Mouse (Mus musculus) yolk sac, embryonic 10.5 days (tissue): Measurements from ENCODE around the gene Cops7b.
"Not testable (repeated sequence)": the region's sequence is repeated elsewhere in the genome, so short reads cannot be mapped to it uniquely, and the experiment has no call there.

Source experiments
- DNase-seq: peaks from one replicate; pipeline ENCODE4 v3.0.0-alpha.2; 2017; ENCODE audit warnings: low spot score

Gene Cops7b

DNA sequence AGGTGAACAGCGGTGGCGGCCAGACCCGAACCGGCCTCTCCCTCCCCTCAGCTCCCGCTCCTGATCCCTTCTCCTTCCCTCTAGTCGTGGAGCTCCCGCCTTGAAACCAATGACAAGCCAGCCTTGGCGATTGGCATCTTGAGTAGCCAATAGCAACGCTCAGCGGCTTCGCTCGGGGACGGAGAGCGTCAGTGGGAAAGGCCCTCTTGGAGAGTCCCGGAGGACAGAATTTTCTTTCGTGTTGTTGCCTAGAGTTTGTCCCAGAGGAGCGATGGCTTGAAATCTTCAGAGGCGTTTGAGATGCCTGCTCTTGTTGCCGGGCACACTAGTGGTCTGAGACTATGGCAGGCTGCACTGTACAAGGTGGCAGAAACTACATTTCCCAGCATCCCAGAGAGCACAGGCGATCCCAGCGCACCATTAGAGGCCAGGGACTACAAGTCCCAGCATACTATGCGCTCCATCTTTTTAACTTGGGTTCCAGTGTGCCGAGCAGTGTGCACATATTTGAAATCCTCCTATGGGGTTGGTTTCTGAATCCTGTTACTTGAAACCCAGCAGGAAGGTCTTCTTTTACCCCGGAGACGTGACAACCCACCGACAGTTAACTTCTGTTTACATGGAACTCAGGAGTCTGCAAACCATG, at the start of gene Cops7b, which contains the start of gene Pde6d:
TSS of gene Cops7b (plus strand) at position 454 of the 646 bp plus-strand sequence.
TSS of gene Pde6d (minus strand) at position 179 of the 646 bp plus-strand sequence.
- DNase-seq, result peak; percentile 98

DNA sequence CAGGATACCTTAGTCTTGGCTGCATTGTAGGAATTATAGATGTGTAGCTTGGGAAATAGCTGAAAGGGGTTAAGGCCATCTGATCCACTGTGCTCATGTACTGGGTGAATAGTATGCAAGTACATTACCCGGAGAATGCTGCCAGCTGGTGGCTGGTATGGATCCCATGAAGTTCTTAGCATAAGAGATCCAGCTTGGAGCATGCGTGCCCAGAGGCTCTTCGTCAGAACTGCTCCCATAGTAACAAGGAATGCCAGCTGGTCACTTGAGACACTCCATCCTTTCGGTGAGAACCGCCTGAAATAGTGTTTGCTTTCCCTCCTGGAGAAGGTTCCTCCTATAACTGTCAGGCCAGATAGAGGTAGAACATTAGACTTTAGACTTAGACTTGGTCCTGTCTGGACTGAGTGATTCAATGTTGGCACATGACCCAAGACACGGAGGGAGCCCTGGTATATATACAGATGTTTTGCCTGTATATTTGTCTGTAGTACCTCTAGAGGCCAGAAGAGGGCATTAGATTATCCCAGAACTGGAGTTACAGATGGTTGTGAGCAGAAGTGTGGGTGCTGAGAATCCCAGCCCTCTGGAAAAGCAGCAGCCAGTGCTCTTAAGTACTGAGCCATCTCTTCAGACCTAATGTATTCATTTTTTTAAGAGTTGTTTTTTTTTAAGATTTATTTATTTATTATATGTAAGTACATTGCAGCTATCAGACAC, 49.1 kb upstream of the Cops7b start:
- no peak for DNase-seq

DNA sequence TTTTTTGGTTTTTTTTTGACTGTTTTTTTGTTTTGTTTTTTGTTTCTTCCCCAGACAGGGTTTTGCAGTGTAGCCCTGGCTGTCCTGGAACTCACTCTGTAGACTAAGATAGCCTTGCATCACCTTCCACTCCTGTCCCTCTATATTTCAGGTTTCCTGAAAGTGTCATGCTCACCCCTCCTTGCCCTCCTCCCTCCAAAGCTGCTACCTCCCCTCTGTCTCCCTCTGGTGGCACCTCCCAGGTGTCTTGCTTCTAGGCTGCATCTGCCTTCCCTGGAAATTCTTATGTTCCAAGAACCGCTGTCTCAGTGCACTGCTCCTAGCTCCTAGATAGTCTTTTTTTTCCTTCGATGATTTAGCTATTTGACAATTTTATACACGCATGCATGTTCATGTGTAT, 44.3 kb upstream of the Cops7b start:
- no peak for DNase-seq

DNA sequence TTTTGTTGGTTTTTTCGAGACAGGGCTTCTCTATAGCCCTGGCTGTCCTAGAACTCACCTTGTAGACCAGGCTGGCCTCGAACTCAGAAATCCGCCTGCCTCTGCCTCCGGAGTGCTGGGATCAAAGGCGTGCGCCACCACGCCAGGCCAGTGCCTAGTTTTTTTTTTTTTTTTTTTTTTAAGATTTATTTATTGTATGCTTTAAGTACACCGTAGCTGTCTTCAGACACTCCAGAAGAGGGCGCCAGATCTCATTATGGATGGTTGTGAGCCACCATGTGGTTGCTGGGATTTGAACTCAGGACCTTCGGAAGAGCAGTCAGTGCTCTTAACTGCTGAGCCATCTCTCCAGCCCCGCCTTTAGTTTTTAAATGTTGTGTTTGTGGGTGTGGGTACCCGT, 43.1 kb upstream of the Cops7b start:
- DNase-seq, result not testable (repeated sequence)

DNA sequence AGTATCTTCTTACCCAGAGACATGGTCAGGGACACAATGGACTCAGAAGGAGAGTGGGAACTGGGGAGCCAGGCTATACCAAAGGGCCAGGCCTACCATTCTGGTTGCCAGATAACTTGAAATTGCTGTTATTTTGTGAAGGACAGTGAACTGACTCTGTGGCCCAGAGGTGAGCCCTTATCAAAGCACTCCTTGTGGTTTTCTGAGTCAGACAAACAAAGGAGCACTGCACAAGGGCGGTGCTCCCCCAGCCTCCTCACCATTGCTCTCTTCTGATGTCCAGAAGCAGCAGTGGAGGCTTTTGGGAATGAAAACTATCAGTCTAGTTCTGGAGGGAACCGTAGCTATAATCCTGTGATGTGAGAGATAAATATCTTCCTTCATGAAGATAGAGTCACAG, 40.1 kb upstream of the Cops7b start:
- DNase-seq, result no peak

DNA sequence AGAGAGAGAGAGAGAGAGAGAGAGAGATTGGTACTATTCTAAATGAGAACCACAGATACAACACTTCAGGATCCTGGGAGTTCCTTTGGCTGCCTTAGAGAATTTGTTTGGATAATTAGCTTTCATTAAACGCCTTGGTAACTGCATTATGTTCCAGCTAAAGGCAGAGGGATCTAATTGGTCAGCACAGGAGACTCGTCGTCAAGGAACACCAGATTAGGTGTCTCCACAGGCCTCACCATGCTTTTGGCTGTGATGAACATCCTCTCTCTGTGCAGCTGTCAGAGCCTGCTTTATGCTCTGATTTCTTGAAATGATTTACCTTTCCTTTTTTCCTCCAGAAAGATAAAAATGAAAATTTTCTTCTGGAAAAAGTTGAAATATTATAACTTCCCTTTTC, 35.9 kb upstream of the Cops7b start:
- DNase-seq, result no peak

DNA sequence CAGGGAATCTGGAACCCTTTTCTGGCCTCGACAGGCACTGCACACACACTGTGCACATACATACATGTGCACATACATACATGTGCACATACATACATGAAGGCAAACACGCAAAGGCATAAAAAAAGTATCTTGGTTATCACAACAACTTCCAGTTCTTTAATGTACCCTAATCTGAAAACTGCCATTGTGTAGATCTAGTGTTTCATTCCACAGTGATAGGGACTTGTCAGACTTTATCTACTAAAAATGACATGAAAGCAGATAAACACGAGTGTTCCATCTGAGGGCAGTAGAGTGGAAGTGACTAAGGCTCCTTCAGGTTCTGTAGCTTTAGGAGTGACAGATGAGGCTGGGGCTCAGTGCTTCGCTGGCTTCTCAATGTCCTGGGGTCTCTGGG, 31.4 kb upstream of the Cops7b start:
- no peak for DNase-seq

DNA sequence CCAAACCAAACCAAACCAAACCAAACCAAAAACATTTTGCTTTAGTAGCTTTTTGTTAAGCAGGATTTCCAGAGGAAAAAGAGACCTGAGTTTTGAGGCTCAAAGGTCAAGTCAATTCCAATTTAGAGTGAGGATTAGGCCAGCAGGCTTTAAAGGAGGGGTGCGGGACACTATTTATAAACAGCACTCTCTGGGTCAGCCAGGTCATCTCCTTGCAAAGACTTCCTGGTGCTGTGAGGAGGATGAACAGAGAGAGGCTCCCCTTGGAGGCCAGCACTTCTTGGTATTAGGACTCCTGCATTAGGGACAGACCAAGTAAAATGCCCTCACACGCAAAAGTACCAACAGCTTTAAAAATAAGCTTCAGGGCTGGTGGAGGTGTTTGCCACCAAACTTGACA, 30.8 kb upstream of the Cops7b start:
- DNase-seq, result peak; percentile 50

DNA sequence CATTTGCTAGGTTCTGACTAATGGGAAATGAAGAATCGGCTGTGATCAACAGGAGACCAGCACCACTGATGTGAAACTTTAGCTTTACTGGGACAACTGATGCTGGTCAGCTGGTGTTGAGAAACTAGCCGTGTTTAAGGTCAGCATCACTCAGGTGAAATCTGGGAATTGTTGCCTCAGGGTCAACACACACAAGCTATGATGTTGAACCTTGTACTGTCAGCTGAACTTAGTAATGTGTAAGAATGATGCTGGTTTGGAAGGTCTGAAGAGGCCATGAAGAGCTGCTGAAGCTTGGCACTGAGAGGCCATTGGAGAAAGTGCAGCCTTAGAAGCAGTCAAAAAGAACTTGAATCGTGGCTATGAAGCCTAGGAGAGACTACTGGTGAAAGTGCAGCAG, 27.0 kb upstream of the Cops7b start:
- peak; percentile 12 for DNase-seq

DNA sequence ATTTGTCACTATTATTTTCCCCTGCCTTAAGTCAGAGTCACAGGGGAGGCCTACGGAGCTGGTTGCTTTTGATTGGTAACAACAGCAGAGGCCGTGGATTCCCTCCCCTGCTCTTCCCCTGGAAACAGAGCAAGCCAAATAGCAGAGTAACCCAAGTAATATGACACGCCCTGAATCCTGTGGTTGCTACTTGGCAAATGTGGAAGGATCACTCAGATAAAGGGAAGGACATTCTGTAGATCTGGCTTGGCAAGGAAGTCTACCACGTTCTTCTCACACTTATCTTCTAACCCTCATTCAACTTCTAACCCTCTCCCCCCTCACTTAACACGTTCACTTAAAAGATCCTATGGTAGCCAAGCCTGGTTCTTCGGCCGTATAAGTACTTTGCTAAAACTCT, 24.8 kb upstream of the Cops7b start:
- DNase-seq, result no peak

DNA sequence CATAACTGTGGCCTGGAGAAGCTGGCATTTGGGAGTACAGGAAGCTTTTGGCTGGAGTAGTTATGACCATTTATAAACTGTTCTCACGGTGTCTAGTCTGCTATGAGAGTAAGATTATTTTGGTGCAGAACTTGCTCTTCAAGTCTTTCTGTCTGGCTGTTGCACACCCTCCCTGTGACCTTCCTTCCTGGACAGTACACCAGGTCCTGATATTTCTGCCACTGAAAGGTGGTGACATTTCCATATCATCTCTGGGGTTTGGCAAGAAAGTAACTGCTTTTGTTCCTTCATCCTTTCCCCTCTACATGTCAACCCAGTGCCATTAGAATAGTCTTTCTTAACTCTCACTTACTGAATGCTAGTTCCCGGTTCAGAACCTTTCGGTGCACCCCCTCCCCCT, 23.5 kb upstream of the Cops7b start:
- DNase-seq, result no peak

DNA sequence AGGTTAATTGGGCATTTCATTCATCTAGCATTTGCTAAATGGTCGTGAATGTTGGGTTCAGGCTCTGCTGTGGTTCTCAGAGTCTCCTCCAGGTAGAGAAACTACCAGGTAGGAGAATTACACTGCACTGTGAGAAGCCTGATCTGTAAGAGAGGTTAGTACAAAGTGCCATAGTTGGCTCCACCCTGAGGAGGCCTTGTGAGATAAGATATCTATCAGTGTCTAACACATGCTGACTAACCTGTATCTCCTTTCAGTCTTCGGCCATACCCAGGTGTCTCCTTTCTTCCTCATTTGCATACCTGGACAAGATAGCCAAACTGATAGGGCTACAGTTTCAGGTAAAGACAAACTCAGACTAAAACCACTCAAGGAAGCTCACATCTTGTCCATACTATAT, 20.0 kb upstream of the Cops7b start:
- DNase-seq, result peak; percentile 63

DNA sequence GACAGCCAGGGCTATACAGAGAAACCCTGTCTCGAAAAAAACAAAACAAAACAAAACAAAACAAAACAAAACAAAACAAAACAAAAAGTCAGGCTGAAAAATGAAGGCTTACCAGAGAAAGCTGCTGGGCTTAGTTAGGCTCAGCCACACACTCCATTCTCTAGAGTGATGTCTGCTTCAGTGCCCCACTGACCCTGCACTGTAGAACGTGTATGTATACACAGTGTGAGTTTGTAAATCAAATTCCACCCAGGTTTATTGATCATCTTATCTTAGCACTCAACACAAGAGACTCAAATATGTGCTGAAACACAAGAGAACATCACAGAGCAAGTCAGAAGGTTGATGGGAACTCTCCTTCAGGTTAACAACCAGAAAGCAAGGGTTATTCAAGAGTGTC, 14.3 kb upstream of the Cops7b start:
- DNase-seq, result no peak

DNA sequence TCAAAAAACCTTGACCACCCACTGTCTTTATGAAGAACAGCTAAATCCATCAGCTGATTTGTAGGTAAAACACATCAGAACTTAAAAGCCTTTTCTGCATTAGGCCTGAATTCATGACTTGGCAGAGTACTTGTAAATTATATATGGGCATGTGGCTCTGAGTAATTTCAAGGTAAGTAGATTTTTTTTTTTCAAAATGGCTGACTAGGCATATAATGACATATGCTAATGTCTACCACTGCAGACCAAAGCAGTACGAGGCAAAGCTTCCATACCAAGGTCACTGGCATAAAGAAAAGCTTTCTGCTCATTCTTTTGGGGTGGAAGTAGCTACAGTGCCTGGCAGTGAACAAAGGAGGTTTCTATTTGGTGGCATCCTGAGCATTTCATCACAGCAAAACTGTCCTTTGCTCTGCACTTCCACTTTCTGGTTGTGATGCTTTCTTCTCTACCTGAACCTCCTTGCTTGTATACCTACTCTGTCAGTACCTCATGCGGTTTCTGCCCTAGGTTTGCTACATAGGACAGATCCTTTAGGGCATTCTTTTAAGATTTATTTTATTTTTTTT, 13.3 kb upstream of the Cops7b start:
- DNase-seq, result no peak

DNA sequence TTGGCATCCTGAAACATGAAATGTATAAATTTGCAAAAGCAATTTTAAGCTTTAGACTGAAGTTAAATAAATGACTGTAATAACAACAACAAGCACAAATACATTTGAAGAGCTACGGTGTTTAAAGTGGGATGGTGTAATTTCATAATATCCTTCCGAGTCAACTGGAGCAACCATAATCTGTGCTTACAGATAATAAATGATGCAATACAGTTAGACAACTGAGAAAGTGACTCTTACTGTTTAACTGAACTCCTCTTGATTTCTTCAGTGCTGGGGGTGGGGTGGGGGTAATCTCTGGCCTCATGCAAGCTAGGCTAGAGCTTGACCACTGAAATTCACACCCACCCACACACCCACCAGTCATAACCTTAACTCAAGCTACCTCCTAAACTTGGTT, 11.3 kb upstream of the Cops7b start:
- no peak for DNase-seq

DNA sequence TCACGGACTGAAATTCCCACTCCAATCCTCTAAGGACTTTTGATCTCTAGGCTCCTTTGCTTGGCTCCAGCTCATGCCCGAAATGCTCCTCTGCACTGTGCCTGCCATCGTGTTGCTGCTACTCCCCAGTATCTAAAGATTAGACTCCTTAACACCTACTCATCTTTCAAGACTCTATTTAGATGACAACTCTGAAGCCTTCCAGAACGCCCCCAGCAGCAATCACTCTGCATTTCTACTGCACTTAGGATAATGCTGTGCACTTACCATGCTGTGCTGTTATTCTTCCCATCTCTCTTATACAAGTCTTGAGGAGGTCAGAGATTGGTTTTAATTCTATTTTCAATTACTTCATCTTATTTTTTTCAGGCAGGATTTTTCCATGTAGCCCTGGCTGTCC, 10.8 kb upstream of the Cops7b start:
- DNase-seq, result no peak

DNA sequence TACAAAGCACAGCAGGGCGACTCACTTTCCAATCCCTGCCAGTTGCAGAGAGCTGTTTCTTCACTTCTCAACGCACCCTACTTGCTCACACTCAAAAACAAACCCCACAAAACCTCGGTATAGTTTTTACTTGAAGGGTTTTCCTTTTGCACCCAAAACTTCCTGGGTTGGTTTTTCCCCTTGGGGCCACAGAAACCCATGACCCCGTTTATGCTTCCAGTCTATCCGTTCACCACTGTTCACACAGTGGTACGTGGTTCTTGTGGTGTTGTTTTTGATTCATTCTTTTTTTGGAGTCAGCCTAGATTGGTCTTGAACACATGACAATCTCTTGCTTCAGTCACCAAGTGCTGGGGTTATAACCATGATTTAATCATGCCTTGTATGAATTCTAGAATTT, 2.3 kb upstream of the Cops7b start:
- DNase-seq, result no peak

DNA sequence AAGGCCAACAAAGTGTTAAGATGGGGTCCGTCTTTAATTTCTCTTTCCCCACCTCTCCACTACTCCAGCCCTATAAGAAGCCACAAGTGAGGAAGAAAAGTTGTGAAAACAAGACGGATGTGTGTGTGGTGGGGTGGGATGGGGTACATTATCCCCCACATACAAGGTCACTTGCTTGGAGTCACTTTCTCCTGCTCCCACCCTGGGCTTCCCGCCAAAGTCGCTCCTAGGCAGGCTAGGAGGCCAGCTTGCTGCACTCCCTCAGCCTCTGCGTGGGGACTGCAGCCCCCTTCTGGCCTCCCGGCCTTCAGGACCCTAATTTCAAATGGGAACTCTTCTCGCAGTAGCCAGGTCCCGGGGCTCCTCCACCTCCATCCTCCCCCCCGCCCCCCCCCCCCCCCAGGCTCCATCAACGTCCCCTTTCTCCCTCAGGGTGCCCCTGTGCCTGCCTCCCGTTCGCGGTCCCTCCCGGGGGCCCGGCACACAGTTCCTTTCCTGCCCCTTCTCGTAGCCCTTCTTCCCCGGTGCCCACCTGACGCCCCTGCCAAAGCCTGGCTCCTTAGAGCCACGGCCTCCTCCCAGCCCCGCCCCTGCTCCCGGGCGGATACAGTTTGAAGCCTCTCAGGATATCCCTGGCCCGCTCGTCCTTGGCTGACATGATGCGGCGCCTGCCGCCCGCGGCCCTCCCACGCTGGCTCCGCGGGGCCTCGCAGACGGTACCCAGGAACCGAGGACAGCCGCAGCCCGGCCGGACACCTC, 833 bp upstream of the Cops7b start:
- DNase-seq, result peak; percentile 14

DNA sequence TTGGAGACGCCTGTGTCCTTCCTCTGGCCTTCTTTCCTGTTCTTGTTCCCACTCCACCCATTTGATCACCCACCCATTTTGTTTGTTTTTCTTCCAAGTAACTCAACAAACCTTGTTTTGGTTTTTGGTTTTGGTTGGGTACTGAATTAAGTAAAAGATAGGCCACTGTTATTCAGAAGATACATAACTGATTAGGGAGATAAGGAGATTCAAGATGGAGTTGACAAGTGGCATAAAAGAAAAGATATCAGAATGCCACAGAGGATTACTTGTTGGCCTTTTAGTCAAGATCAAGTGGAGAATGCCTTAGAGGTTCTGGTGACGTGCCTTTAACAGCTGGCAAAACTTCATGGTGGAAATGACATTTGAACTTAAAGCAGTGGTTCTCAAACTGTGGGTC, 1.0 kb downstream of the Cops7b start:
- DNase-seq, result no peak

DNA sequence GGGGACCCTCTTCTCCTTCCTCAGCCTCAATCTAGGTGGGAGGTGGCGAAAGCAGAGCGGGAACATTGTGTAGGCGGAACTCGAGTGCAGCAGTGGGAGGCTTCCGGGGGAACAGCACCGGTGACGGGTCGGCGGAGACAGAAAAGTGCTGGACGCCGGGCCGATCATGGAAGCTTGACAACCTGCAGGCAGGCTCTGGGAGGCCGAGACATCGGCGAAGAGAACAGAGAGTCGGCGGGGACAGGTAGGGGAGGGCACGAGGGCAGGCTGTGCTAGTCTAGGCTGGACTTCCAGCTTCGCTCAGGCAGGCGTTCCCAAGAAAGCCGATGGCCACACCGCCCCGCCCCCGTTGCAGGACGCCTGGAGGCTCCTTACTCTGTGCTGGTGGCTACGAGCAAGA, 4.3 kb downstream of the Cops7b start:
- DNase-seq, result peak; percentile 78

DNA sequence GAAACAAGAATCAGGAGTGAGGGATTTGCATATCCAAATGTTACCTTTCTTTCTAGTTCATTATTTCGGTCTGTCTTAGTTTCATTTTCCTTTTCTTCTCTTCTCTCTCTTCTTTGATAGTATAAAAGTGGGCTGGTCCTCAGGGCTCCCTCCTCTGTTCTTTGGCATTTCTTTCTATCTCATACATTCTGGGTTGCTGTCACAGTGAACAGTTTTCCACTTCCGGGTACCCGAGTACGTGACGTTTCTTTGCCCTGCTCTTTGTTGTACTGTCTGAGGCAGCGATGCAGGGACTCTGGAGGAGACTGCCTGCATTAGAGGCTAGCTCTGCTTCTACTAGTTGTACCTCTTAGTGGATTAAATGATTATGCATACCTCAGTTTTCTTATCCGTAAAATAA, 11.8 kb downstream of the Cops7b start:
- no peak for DNase-seq

DNA sequence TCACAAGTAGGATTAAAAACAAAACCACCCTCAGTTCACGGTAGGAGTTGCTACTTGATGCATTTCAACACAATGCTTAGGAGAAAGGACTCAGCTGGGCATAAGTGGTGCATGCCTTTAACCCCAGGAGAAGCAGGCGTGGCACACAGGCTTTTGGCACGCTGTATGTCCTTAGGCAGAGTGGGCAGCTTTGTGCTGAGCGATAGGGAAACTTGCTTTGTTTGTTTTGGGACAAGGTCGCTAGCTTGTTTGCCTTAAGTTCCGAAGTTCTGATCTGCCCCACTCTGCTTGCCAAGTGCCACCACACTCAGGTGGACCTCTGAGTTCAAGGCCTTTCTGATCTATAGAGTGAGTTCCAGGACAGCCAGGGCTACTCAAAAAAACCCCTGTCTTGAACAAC, 12.6 kb downstream of the Cops7b start:
- no peak for DNase-seq

DNA sequence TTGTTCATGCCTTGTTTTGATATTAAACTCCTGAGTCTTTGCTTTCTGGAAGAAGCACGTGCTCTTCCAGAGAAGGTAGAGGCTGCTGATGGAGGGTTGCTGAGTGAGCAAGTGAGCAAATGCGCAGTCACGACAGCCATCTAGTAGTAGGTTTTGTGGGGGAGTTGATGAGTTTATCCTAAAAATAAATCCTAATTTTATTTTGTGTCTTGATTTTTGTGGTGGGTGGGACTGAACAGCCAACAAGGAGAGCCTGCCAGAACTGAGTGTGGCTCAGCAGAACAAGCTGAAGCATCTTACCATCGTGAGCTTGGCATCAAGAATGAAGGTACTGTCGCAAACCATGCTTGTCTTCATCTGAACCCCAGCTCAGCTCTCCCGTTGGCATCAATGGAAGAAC, 13.8 kb downstream of the Cops7b start:
- no peak for DNase-seq
